Mouse (Mus musculus) myocyte (in vitro differentiated cells): ENCODE measurements around the gene Kdm6b.

Source experiments
- CEBPB ChIP-seq: IDR thresholded peaks from 2 replicates; pipeline ENCODE4 v1.6.1; 2011; ENCODE audit warnings: mild to moderate bottlenecking, moderate library complexity; ENCODE audit not compliant: poor library complexity, insufficient read depth, severe bottlenecking
- E2F4 ChIP-seq: IDR thresholded peaks from one replicate; pipeline ENCODE4 v1.6.1; 2011; ENCODE audit warnings: mild to moderate bottlenecking, control low read depth, moderate library complexity; ENCODE audit not compliant: insufficient read depth
- MAX ChIP-seq: IDR thresholded peaks from one replicate; pipeline ENCODE4 v1.6.1; 2011; ENCODE audit warnings: low read depth, mild to moderate bottlenecking, control low read depth
- MYOD1 ChIP-seq, 3 experiments: IDR thresholded peaks; one replicate each; pipeline ENCODE4 v1.6.1; 2011; ENCODE audit warnings: control low read depth in 2 of 3, low read depth in 2 of 3, mild to moderate bottlenecking in 2 of 3, moderate library complexity in 1 of 3; ENCODE audit not compliant: insufficient read length in 2 of 3, control insufficient read depth in 1 of 3
- MYOG ChIP-seq, 3 experiments: IDR thresholded peaks; one replicate each; pipeline ENCODE4 v1.6.1; 2011; ENCODE audit warnings: control low read depth in 2 of 3, low read depth in 2 of 3, mild to moderate bottlenecking in 2 of 3; ENCODE audit not compliant: insufficient read length in 2 of 3, control insufficient read depth in 1 of 3, insufficient read depth in 1 of 3
- POLR2A ChIP-seq: IDR thresholded peaks from one replicate; pipeline ENCODE4 v1.6.1; 2011; ENCODE audit warnings: low read depth, mild to moderate bottlenecking, control low read depth, moderate library complexity; ENCODE audit not compliant: insufficient read length
- POLR2AphosphoS2 ChIP-seq: IDR thresholded peaks from one replicate; pipeline ENCODE4 v1.6.1; 2011; ENCODE audit warnings: low read depth, control low read depth; ENCODE audit not compliant: insufficient read length
- REST ChIP-seq: IDR thresholded peaks from one replicate; pipeline ENCODE4 v1.6.1; 2011; ENCODE audit warnings: mild to moderate bottlenecking, control low read depth, moderate library complexity; ENCODE audit not compliant: insufficient read depth, insufficient read length
- SRF ChIP-seq: IDR thresholded peaks from one replicate; pipeline ENCODE4 v1.6.1; 2011; ENCODE audit warnings: low read depth; ENCODE audit not compliant: control insufficient read depth, insufficient read length
- TCF12 ChIP-seq: IDR thresholded peaks from one replicate; pipeline ENCODE4 v1.6.1; 2011; ENCODE audit warnings: mild to moderate bottlenecking, control low read depth; ENCODE audit not compliant: poor library complexity, insufficient read depth, severe bottlenecking
- TCF3 ChIP-seq: IDR thresholded peaks from one replicate; pipeline ENCODE4 v1.6.1; 2011; ENCODE audit warnings: low read depth, control low read depth; ENCODE audit not compliant: insufficient read length
- USF1 ChIP-seq: IDR thresholded peaks from one replicate; pipeline ENCODE4 v1.6.1; 2011; ENCODE audit warnings: low read depth, mild to moderate bottlenecking, control low read depth, moderate library complexity

- TF ChIP-seq POLR2A (no peak), TCF12 (no peak), MYOG (IDR thresholded peaks at IDR 0.05; ENCODE audit: control insufficient read depth in 1 of 3, insufficient read depth in 1 of 3, insufficient read length in 2 of 3, low read depth in 2 of 3) (no peak), MYOD1 (IDR thresholded peaks at IDR 0.05; ENCODE audit: control insufficient read depth in 1 of 3, insufficient read length in 2 of 3, low read depth in 2 of 3) (no peak), POLR2AphosphoS2 (peak; percentile 41), E2F4 (no peak), SRF (no peak), MAX (no peak), CEBPB (no peak), USF1 (no peak), TCF3 (no peak), REST (no peak)
Observed at GRCm38 (mm10) chr11:69412548-69412947, 927 bp downstream of the Kdm6b start.
